Mouse (Mus musculus) erythroblast, embryonic 14.5 days (primary cell): ENCODE results near the gene Inpp1.

ENCODE experiments used
- GATA1 ChIP-seq: IDR thresholded peaks from 2 replicates; pipeline ENCODE4 v1.6.1; 2012; ENCODE audit warnings: low read length, inconsistent platforms, mixed read lengths
- TAL1 ChIP-seq: IDR thresholded peaks from 3 replicates; pipeline ENCODE4 v1.6.1; 2012; ENCODE audit warnings: low read length, inconsistent platforms, mixed read lengths

DNA sequence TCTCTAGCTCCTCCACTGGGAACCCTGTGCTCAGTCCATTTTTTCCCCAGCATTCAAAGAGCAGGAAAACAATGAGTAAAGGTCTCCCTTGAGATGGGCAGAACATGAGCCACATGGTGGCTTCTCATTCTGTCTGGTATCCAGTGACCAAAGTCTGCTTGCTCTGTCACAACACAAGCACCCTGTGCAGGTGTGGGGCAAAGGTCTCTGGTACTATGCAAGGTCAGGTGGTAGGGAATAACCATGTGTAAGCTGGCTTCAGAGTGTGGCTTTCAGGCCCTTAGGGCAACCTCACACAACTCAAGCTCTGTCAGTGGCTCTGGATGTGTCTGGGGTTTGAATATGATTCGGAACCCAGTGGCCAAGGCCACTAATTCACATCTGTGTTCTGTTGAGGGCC is 67.5 kb downstream of the Inpp1 start:
- TF ChIP-seq GATA1 (no peak), TAL1 (no peak)
